Mouse (Mus musculus) adrenal gland, postnatal 25 days (tissue): ENCODE results near the gene Gm3127. TPM values are rescaled to one million over a fixed set of nuclear protein-coding genes. Genes with fewer than 3 reads are reported as not detected.
"Not testable (repeated sequence)": the region's sequence is repeated elsewhere in the genome, so short reads cannot be mapped to it uniquely, and the experiment has no call there.

Source experiments
- DNase-seq: peaks from one replicate; pipeline ENCODE4 v3.0.0; 2021; ENCODE audit warnings: mixed read lengths
- long read RNA-seq: library from polyadenylated mRNA; stranded (forward); transcript quantifications from one replicate; pipeline ENCODE4 v2.0.0, GENCODE M21; 2021
- total RNA-seq: library from RNA; stranded (reverse); gene quantifications from 2 replicates; pipeline ENCODE4 v1.2.3, GENCODE M21; 2021

Gm3127 gene
- not detected in 2 replicates for total RNA-seq
- long read RNA-seq, result 0 reads

DNA sequence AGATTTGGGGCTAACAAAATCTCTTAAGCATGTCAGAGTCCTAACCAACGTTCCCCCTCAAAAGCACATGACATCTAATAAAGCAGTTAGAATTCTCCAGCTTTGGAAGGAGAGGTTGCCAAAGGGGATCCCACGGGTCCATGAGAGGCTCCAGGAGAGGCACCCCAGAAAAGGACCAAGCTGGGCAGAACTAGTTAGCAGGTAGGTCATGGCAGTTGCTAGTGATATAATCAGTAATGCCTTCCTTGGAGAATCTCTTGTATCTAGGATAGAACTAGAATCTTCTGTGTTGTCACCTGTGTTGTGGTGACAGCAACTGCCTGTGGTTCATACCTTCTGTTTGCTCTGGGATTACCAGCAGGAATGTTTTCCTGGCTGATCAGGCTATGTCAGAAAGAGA, at the start of gene Gm3127:
TSS of gene Gm3127 (plus strand) at position 301 of the 400 bp plus-strand sequence.
- not testable (repeated sequence) for DNase-seq

- DNase-seq, result not testable (repeated sequence)
Measured at GRCm38 (mm10) chr14:4141646-4142045, 23.2 kb upstream of the Gm3127 start.

DNA sequence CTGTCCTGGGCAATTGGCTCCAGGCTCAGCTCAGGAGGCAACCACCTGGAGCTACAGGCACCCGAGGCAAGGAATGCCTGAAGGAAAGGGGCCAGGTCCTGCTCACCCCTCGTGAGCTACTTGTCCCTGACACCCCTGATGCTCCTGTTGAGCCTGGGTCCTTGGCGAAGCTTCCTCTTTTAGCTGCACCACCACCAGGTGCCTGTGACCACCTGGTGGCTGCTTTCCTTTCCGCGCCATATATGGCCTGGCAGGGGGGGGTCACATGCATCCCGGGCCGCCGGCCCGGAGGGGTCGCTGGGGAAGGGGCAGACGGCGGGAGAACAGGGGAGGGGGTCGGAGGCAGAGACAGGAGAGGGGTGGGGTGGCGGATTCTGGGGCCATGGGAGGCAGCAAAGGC, 17.2 kb downstream of the Gm3127 start:
- DNase-seq, result not testable (repeated sequence)

DNA sequence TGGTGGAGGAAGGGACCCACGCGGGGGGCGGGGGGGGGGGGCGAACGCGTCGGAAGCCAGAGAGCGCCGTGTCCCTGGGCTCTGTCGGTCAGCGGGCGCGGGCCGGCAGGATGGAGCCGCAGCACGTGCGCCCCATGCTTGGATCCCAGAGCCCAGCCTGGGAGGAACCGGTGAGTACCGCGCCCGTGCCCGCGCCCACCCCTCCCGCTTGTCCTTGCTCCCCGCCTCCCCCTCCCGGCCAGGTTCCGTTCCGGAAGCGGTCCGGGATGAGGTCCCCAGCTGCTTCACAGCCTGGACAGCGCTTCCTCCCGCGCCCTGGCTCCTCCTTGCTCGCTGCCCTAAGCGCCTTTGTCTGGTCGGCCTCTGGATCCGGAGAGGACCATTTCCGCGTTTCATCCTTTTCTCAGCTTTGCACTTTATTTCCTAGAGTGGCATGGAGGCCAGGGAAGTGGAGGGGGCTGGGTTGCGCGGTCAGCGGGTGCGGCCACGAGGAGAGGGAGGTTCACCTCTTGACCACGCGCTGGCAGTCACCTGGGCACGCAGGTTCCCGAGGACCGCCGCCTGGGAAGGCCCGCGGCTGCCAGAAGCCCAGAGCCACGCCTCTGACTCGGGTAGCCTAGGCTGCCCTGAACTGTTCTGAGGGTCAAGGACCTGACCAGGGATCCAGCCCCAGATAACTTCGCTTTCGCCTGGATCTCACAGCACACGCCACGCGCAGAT, 17.8 kb downstream of the Gm3127 start, which contains the start of gene Gm2974:
TSS of gene Gm2974 (plus strand) at position 86 of the 720 bp plus-strand sequence.
- peak; percentile 4 for DNase-seq

DNA sequence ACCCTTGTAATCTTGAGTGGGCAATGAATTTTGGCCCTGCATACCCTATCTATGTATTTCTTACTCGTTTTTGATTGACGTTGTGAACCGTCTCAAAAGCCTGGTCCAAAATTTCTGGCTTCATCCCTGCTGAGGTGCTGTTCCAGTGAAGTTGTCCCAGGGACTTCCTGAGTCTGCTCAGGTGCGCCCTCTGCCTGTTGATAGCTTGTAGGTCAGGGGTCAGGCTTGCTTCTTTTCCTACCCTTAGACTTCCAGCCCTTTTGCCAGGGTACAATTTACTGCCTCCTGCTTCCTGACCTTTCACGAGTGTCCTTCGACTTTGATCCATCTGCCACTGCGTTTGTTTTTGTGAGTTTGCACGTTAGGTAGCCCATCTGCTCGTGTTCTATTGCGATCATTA, 18.5 kb downstream of the Gm3127 start:
- not testable (repeated sequence) for DNase-seq

Other genes with a start within 250 kb of the Gm3127 start
- gene Gm3029, start 233.3 kb upstream of the Gm3127 start, total RNA-seq, result not detected in 2 replicates
- not detected in 2 replicates for gene Gm3095, start 201.5 kb upstream of the Gm3127 start, total RNA-seq
- gene Gm3099, start 166.6 kb upstream of the Gm3127 start, total RNA-seq, result not detected in 2 replicates
- not detected in 2 replicates for gene Gm5796, start 141.1 kb upstream of the Gm3127 start, total RNA-seq
- gene Gm3115, start 80.9 kb upstream of the Gm3127 start, total RNA-seq, result 0.24 TPM in 1 of 2 replicates, not detected in the other
- gene Gm8108, start 54.5 kb upstream of the Gm3127 start, total RNA-seq, result 0.81 and 0.91 TPM in 2 replicates
- 0.18 TPM in 1 of 2 replicates, not detected in the other for gene Gm2974, start 17.5 kb downstream of the Gm3127 start, total RNA-seq
- gene Gm3138, start 84.6 kb downstream of the Gm3127 start, total RNA-seq, result not detected in 2 replicates
- not detected in 2 replicates for gene Gm3149, start 152.3 kb downstream of the Gm3127 start, total RNA-seq
- gene 2610042L04Rik, start 169.7 kb downstream of the Gm3127 start, total RNA-seq, result 0.18 TPM in 1 of 2 replicates, not detected in the other
- not detected in 2 replicates for gene Gm3159, start 232.5 kb downstream of the Gm3127 start, total RNA-seq